In the genomic region with DNA sequence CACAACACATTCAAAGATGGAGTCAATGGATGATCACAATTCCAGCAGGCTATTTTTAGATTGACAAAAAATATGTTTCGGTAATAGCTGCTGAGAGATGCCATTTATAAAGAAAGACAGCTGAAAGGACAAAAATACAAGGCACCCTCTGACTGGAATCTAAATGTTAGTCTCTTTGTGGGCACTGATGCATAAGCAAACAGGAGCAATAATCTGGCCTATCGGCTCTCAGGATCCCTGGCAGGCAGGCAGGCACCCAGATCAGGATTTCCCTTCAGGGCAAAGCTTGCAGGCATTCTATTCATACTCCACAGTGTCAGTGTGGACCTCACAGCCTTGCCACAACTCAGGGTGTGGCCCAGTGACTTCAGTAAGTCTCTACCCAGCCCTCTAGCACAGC, we compare ENCODE assay signal across 28 mouse cellular contexts. TPM values are rescaled to one million over a fixed set of nuclear protein-coding genes. Genes with fewer than 3 reads are reported as not detected.
DNase-seq lines count a peak whose midpoint lies in the region; ATAC-seq and TF ChIP-seq lines count a peak whose summit lies in the region.
"Had no signal": no experiment of that assay in that cellular context is flagged by ENCODE, and none has a peak within 500 bp of the region (broad histone marks: within the 10 kb centered on the region; RNA-seq: fewer than 3 reads in every experiment).

No protein-coding gene starts in this region.

- H3K4me1 ChIP-seq in forebrain, embryonic 13.5 days = peaks cover 19% of the 10 kb centered on the region
- H3K4me1 ChIP-seq in forebrain, embryonic 11.5 days (replicated peaks; ENCODE audit: control insufficient read depth, insufficient read depth, low read length) = no peaks in the 10 kb centered on the region; the same call in 1 of the 2 replicates
- H3K4me1 ChIP-seq in heart, embryonic 15.5 days (replicated peaks) = peaks cover 19% of the 10 kb centered on the region
- no peaks in the 10 kb centered on the region for H3K4me1 ChIP-seq in MEL (ENCODE audit: control insufficient read depth in 1 of 2, insufficient read depth in 2 of 2, low read length in 2 of 2)
- H3K4me1 ChIP-seq in forebrain, postnatal 0 days (ENCODE audit: insufficient read depth) = peaks cover 4% of the 10 kb centered on the region; the same call in 1 of the 2 replicates

- no peak for ATAC-seq in forebrain, embryonic 13.5 days
- ATAC-seq in forebrain, embryonic 11.5 days (replicated peaks; ENCODE audit: low FRiP score) = no peak
- no peak for ATAC-seq in heart, embryonic 15.5 days (replicated peaks; ENCODE audit: insufficient number of reproducible peaks, insufficient read depth, low FRiP score, low read depth)
- peak; percentile 38; the same call in 1 of the 2 replicates for ATAC-seq in forebrain, postnatal 0 days
- no peak for ATAC-seq in erythroblast, adult 5-6 weeks (replicated peaks; ENCODE audit: low FRiP score, poor library complexity, severe bottlenecking)
- ATAC-seq: midbrain, embryonic 13.5 days; Patski had no signal

- 56% methylated on average over 2 of the region's 2 CpGs for WGBS in forebrain, embryonic 13.5 days
- 71% methylated on average over 2 of the region's 2 CpGs for WGBS in forebrain, embryonic 11.5 days
- WGBS in heart, embryonic 15.5 days = 51% methylated on average over 2 of the region's 2 CpGs
- 20% methylated on average over 2 of the region's 2 CpGs for WGBS in forebrain, postnatal 0 days

- H3K27me3 ChIP-seq in forebrain, embryonic 13.5 days = no peaks in the 10 kb centered on the region
- no peaks in the 10 kb centered on the region for H3K27me3 ChIP-seq in forebrain, embryonic 11.5 days (ENCODE audit: control insufficient read depth, insufficient read depth, low read length)
- no peaks in the 10 kb centered on the region for H3K27me3 ChIP-seq in heart, embryonic 15.5 days
- no peaks in the 10 kb centered on the region for H3K27me3 ChIP-seq in MEL (ENCODE audit: control insufficient read depth in 1 of 2, insufficient read depth in 2 of 2, low read length in 2 of 2)
- H3K27me3 ChIP-seq in forebrain, postnatal 0 days (ENCODE audit: insufficient read depth, low read length) = no peaks in the 10 kb centered on the region
- H3K27me3 ChIP-seq: heart, embryonic 12.5 days; hindbrain, embryonic 15.5 days; kidney, embryonic 15.5 days; lung, embryonic 15.5 days; megakaryocyte, embryonic 14.5 days; midbrain, embryonic 13.5 days; Patski had no signal

- no peak for TF ChIP-seq EP300 in MEL (IDR thresholded peaks at IDR 0.05; ENCODE audit: low read depth in 1 of 2, low read length in 2 of 2)

- no peaks in the 10 kb centered on the region for H3K9me3 ChIP-seq in forebrain, embryonic 13.5 days (replicated peaks)
- H3K9me3 ChIP-seq in forebrain, embryonic 11.5 days (ENCODE audit: control insufficient read depth, low read length) = no peaks in the 10 kb centered on the region
- H3K9me3 ChIP-seq in heart, embryonic 15.5 days (replicated peaks) = no peaks in the 10 kb centered on the region
- no peaks in the 10 kb centered on the region for H3K9me3 ChIP-seq in MEL (replicated peaks; ENCODE audit: insufficient read depth, low read length)
- H3K9me3 ChIP-seq in forebrain, postnatal 0 days (ENCODE audit: low read length) = no peaks in the 10 kb centered on the region
- H3K9me3 ChIP-seq: heart, embryonic 12.5 days; hindbrain, embryonic 15.5 days; kidney, embryonic 15.5 days; lung, embryonic 15.5 days; megakaryocyte, embryonic 14.5 days; midbrain, embryonic 13.5 days had no signal

- H3K9ac ChIP-seq in forebrain, embryonic 13.5 days = no peak overlapping the region
- H3K9ac ChIP-seq in forebrain, embryonic 11.5 days (ENCODE audit: low read length) = no peak overlapping the region
- 0 out of 2 replicates have a peak overlapping the region, but pooled peaks have one; percentile 13 for H3K9ac ChIP-seq in heart, embryonic 15.5 days
- H3K9ac ChIP-seq in MEL (ENCODE audit: control insufficient read depth, low read depth, low read length, poor library complexity, severe bottlenecking) = no peak overlapping the region
- no peak overlapping the region for H3K9ac ChIP-seq in forebrain, postnatal 0 days
- H3K9ac ChIP-seq: heart, embryonic 12.5 days; hindbrain, embryonic 15.5 days; kidney, embryonic 15.5 days; liver, embryonic 14.5 days; lung, embryonic 15.5 days; midbrain, embryonic 13.5 days had no signal

- TF ChIP-seq CTCF in MEL (IDR thresholded peaks at IDR 0.05 in 2 of 3, conservative IDR thresholded peaks at IDR 0.05 in 1 of 3; ENCODE audit: control insufficient read depth in 1 of 3, insufficient read depth in 1 of 3, low read depth in 2 of 3, low read length in 3 of 3, poor library complexity in 1 of 3, severe bottlenecking in 1 of 3) = no peak
- TF ChIP-seq CTCF in forebrain, postnatal 0 days (IDR thresholded peaks at IDR 0.05; ENCODE audit: low read depth) = no peak

- DNase-seq in forebrain, embryonic 11.5 days (ENCODE audit: low spot score) = no peak
- no peak for DNase-seq in heart, adult 18-20 months
- no peak for DNase-seq in MEL (ENCODE audit: low read depth, low spot score)
- no peak for DNase-seq in forebrain, postnatal 0 days
- DNase-seq: adrenal gland, postnatal 36 days; cerebellum, adult 11-12 months; cerebellum, postnatal 25 days; embryo, embryonic 11 days; gastrocnemius, postnatal 10 days; heart, postnatal 4 days; kidney, adult 11 months; kidney, postnatal 36 days; lung, postnatal 36 days; right cerebral cortex, postnatal 14 days; thymus, adult 2 months; thymus, postnatal 4 days had no signal

- peaks cover 90% of the 10 kb centered on the region for H3K36me3 ChIP-seq in forebrain, embryonic 13.5 days (ENCODE audit: poor library complexity, severe bottlenecking)
- peaks cover 6% of the 10 kb centered on the region for H3K36me3 ChIP-seq in forebrain, embryonic 11.5 days (ENCODE audit: control insufficient read depth, insufficient read depth, low read length)
- peaks cover 66% of the 10 kb centered on the region for H3K36me3 ChIP-seq in heart, embryonic 15.5 days
- H3K36me3 ChIP-seq in MEL (ENCODE audit: control insufficient read depth in 1 of 2, insufficient read depth in 2 of 2, low read length in 2 of 2) = peaks cover 0 to 71% of the 10 kb centered on the region in 2 experiments; a peak in 2 of 4 replicates
- H3K36me3 ChIP-seq in forebrain, postnatal 0 days (ENCODE audit: insufficient read depth) = peaks cover 70% of the 10 kb centered on the region

- H3K27ac ChIP-seq in forebrain, embryonic 13.5 days = peak overlapping the region; percentile 14; the same call in 1 of the 2 replicates
- H3K27ac ChIP-seq in forebrain, embryonic 11.5 days (ENCODE audit: low read depth, low read length) = no peak overlapping the region
- peak overlapping the region; percentile 29 for H3K27ac ChIP-seq in heart, embryonic 15.5 days
- H3K27ac ChIP-seq in MEL (ENCODE audit: control insufficient read depth, low read depth, low read length) = no peak overlapping the region
- H3K27ac ChIP-seq in forebrain, postnatal 0 days (ENCODE audit: low read depth, low read length) = no peak overlapping the region
- H3K27ac ChIP-seq: hindbrain, embryonic 15.5 days; kidney, embryonic 15.5 days; liver, embryonic 14.5 days; lung, embryonic 15.5 days; midbrain, embryonic 13.5 days; stomach, postnatal 0 days had no signal

- TF ChIP-seq RAD21 in MEL (IDR thresholded peaks at IDR 0.05; ENCODE audit: low read depth, low read length) = no peak

- no peak overlapping the region for H3K4me3 ChIP-seq in forebrain, embryonic 13.5 days
- H3K4me3 ChIP-seq in forebrain, embryonic 11.5 days (ENCODE audit: low read depth, low read length) = no peak overlapping the region
- no peak overlapping the region for H3K4me3 ChIP-seq in heart, embryonic 15.5 days
- no peak overlapping the region for H3K4me3 ChIP-seq in MEL (ENCODE audit: control insufficient read depth in 1 of 2, insufficient read depth in 1 of 2, low read depth in 2 of 2, low read length in 2 of 2)
- H3K4me3 ChIP-seq in forebrain, postnatal 0 days (ENCODE audit: low read depth, low read length) = no peak overlapping the region
- H3K4me3 ChIP-seq: heart, embryonic 12.5 days; hindbrain, embryonic 15.5 days; kidney, embryonic 15.5 days; lung, embryonic 15.5 days; megakaryocyte, embryonic 14.5 days; midbrain, embryonic 13.5 days had no signal

- H3K4me2 ChIP-seq in forebrain, embryonic 13.5 days = no peak overlapping the region
- no peak overlapping the region for H3K4me2 ChIP-seq in forebrain, embryonic 11.5 days (ENCODE audit: low read depth, low read length, severe bottlenecking)
- H3K4me2 ChIP-seq in heart, embryonic 15.5 days = no peak overlapping the region
- no peak overlapping the region for H3K4me2 ChIP-seq in forebrain, postnatal 0 days (ENCODE audit: low read depth)
- H3K4me2 ChIP-seq: heart, embryonic 12.5 days; hindbrain, embryonic 15.5 days; kidney, embryonic 15.5 days; lung, embryonic 15.5 days; midbrain, embryonic 13.5 days had no signal

- H3K79me2 ChIP-seq in MEL (ENCODE audit: control insufficient read depth, insufficient read depth, low read length, poor library complexity) = no peaks in the 10 kb centered on the region

- no peak for TF ChIP-seq POLR2A in MEL (IDR thresholded peaks at IDR 0.05; ENCODE audit: control insufficient read depth in 1 of 2, insufficient read depth in 1 of 2, low read depth in 1 of 2, low read length in 2 of 2, poor library complexity in 1 of 2)

RNA-seq across cellular contexts. Expression of a gene that starts 5.7 kb away (rescaled TPM):
- 30.3 and 32.7 TPM in 2 replicates for polyA plus RNA-seq in forebrain, embryonic 13.5 days (2015; fragmentation: Nextera tagmentation; extraction: Ambion mirVana)
- polyA plus RNA-seq in forebrain, embryonic 11.5 days (2014; fragmentation: Nextera tagmentation; extraction: Ambion mirVana) = 26.7 and 27.8 TPM in 2 replicates
- 19.4 and 23.5 TPM in 2 replicates for polyA plus RNA-seq in heart, embryonic 15.5 days (2015; fragmentation: Nextera tagmentation; extraction: Ambion mirVana)
- 10 to 100 TPM; 24.3 to 27.6 TPM for total RNA-seq in heart, adult 18-20 months (2021)
- total RNA-seq in MEL (2012; rRNA removed) = 0.88 and 1.8 TPM in 2 replicates
- 1 to 10 TPM in 1 of 2 experiments, not detected in 1; 3.0 TPM for polyA plus RNA-seq in MEL (2012; ENCODE audit: insufficient read depth in 1 of 2, insufficient read length in 2 of 2, low read depth in 1 of 2, low replicate concordance in 2 of 2, missing spikeins in 1 of 2)
- total RNA-seq in forebrain, postnatal 0 days (2014; rRNA removed) = 60.4 and 60.5 TPM in 2 replicates
- 46.7 and 54.3 TPM in 2 replicates for polyA plus RNA-seq in forebrain, postnatal 0 days (2015; fragmentation: Nextera tagmentation; extraction: Ambion mirVana)
- total RNA-seq in erythroblast, adult 5-6 weeks (2015; ENCODE audit: low replicate concordance) = 2.3 TPM in 1 of 2 replicates, not detected in the other
- 1.9 and 2.9 TPM in 2 replicates for total RNA-seq in erythroblast, adult 5-6 weeks (2017; ENCODE audit: low replicate concordance)

RNA-seq across cellular contexts. Expression of a gene that starts 18.5 kb away (rescaled TPM):
- polyA plus RNA-seq in forebrain, embryonic 13.5 days (2015; fragmentation: Nextera tagmentation; extraction: Ambion mirVana) = 62.5 and 68.8 TPM in 2 replicates
- 67.3 and 70.8 TPM in 2 replicates for polyA plus RNA-seq in forebrain, embryonic 11.5 days (2014; fragmentation: Nextera tagmentation; extraction: Ambion mirVana)
- 30.2 and 47.2 TPM in 2 replicates for polyA plus RNA-seq in heart, embryonic 15.5 days (2015; fragmentation: Nextera tagmentation; extraction: Ambion mirVana)
- 10 to 100 TPM; 21.4 to 26.4 TPM for total RNA-seq in heart, adult 18-20 months (2021)
- total RNA-seq in MEL (2012; rRNA removed) = 90.6 and 105 TPM in 2 replicates
- 100 to 1,000 TPM in 1 of 2 experiments, not detected in 1; 159 TPM for polyA plus RNA-seq in MEL (2012; ENCODE audit: insufficient read depth in 1 of 2, insufficient read length in 2 of 2, low read depth in 1 of 2, low replicate concordance in 2 of 2, missing spikeins in 1 of 2)
- 47.6 and 54.4 TPM in 2 replicates for total RNA-seq in forebrain, postnatal 0 days (2014; rRNA removed)
- polyA plus RNA-seq in forebrain, postnatal 0 days (2015; fragmentation: Nextera tagmentation; extraction: Ambion mirVana) = 32.3 and 40.2 TPM in 2 replicates
- total RNA-seq in erythroblast, adult 5-6 weeks (2015; ENCODE audit: low replicate concordance) = 14.6 and 20.9 TPM in 2 replicates
- total RNA-seq in erythroblast, adult 5-6 weeks (2017; ENCODE audit: low replicate concordance) = 35.9 and 52.0 TPM in 2 replicates

RNA-seq across cellular contexts. Expression of a gene that starts 32.3 kb away (rescaled TPM):
- polyA plus RNA-seq in forebrain, embryonic 13.5 days (2015; fragmentation: Nextera tagmentation; extraction: Ambion mirVana) = 17.4 and 20.9 TPM in 2 replicates
- polyA plus RNA-seq in forebrain, embryonic 11.5 days (2014; fragmentation: Nextera tagmentation; extraction: Ambion mirVana) = 24.7 and 25.6 TPM in 2 replicates
- 6.9 and 9.0 TPM in 2 replicates for polyA plus RNA-seq in heart, embryonic 15.5 days (2015; fragmentation: Nextera tagmentation; extraction: Ambion mirVana)
- total RNA-seq in heart, adult 18-20 months (2021) = 10 to 100 TPM; 33.1 to 37.1 TPM
- total RNA-seq in MEL (2012; rRNA removed) = 27.7 and 29.8 TPM in 2 replicates
- 10 to 100 TPM; 62.5 to 69.7 TPM for polyA plus RNA-seq in MEL (2012; ENCODE audit: insufficient read depth in 1 of 2, insufficient read length in 2 of 2, low read depth in 1 of 2, low replicate concordance in 2 of 2, missing spikeins in 1 of 2)
- total RNA-seq in forebrain, postnatal 0 days (2014; rRNA removed) = 103 and 116 TPM in 2 replicates
- polyA plus RNA-seq in forebrain, postnatal 0 days (2015; fragmentation: Nextera tagmentation; extraction: Ambion mirVana) = 14.3 and 23.2 TPM in 2 replicates
- total RNA-seq in erythroblast, adult 5-6 weeks (2015; ENCODE audit: low replicate concordance) = 10.7 and 18.3 TPM in 2 replicates
- total RNA-seq in erythroblast, adult 5-6 weeks (2017; ENCODE audit: low replicate concordance) = 12.7 and 14.5 TPM in 2 replicates

RNA-seq across cellular contexts. Expression of a gene that starts 40.1 kb away (rescaled TPM):
- 57.1 and 61.2 TPM in 2 replicates for polyA plus RNA-seq in forebrain, embryonic 13.5 days (2015; fragmentation: Nextera tagmentation; extraction: Ambion mirVana)
- 57.6 and 59.2 TPM in 2 replicates for polyA plus RNA-seq in forebrain, embryonic 11.5 days (2014; fragmentation: Nextera tagmentation; extraction: Ambion mirVana)
- 32.1 and 48.3 TPM in 2 replicates for polyA plus RNA-seq in heart, embryonic 15.5 days (2015; fragmentation: Nextera tagmentation; extraction: Ambion mirVana)
- 1 to 10 TPM; 8.2 to 9.2 TPM for total RNA-seq in heart, adult 18-20 months (2021)
- 19.0 and 20.1 TPM in 2 replicates for total RNA-seq in MEL (2012; rRNA removed)
- 10 to 100 TPM in 1 of 2 experiments, not detected in 1; 61.0 TPM for polyA plus RNA-seq in MEL (2012; ENCODE audit: insufficient read depth in 1 of 2, insufficient read length in 2 of 2, low read depth in 1 of 2, low replicate concordance in 2 of 2, missing spikeins in 1 of 2)
- total RNA-seq in forebrain, postnatal 0 days (2014; rRNA removed) = 22.2 and 31.5 TPM in 2 replicates
- 55.5 and 60.4 TPM in 2 replicates for polyA plus RNA-seq in forebrain, postnatal 0 days (2015; fragmentation: Nextera tagmentation; extraction: Ambion mirVana)
- 2.7 TPM in 1 of 2 replicates, not detected in the other for total RNA-seq in erythroblast, adult 5-6 weeks (2015; ENCODE audit: low replicate concordance)
- total RNA-seq in erythroblast, adult 5-6 weeks (2017; ENCODE audit: low replicate concordance) = 1.1 TPM in 1 of 2 replicates, not detected in the other

RNA-seq across cellular contexts. Expression of a gene that starts 52.5 kb away (rescaled TPM):
- polyA plus RNA-seq in forebrain, embryonic 13.5 days (2015; fragmentation: Nextera tagmentation; extraction: Ambion mirVana) = 4.1 TPM in 2 replicates
- polyA plus RNA-seq in forebrain, embryonic 11.5 days (2014; fragmentation: Nextera tagmentation; extraction: Ambion mirVana) = 3.2 and 4.3 TPM in 2 replicates
- 3.7 and 6.6 TPM in 2 replicates for polyA plus RNA-seq in heart, embryonic 15.5 days (2015; fragmentation: Nextera tagmentation; extraction: Ambion mirVana)
- total RNA-seq in heart, adult 18-20 months (2021) = 10 to 100 TPM; 31.5 to 38.6 TPM
- 0.75 and 1.0 TPM in 2 replicates for total RNA-seq in MEL (2012; rRNA removed)
- 1 to 10 TPM in 1 of 2 experiments, not detected in 1; 3.9 TPM for polyA plus RNA-seq in MEL (2012; ENCODE audit: insufficient read depth in 1 of 2, insufficient read length in 2 of 2, low read depth in 1 of 2, low replicate concordance in 2 of 2, missing spikeins in 1 of 2)
- total RNA-seq in forebrain, postnatal 0 days (2014; rRNA removed) = 66.9 and 69.4 TPM in 2 replicates
- polyA plus RNA-seq in forebrain, postnatal 0 days (2015; fragmentation: Nextera tagmentation; extraction: Ambion mirVana) = 5.5 and 7.9 TPM in 2 replicates
- not detected in 2 replicates for total RNA-seq in erythroblast, adult 5-6 weeks (2015; ENCODE audit: low replicate concordance)
- not detected in 2 replicates for total RNA-seq in erythroblast, adult 5-6 weeks (2017; ENCODE audit: low replicate concordance)

Comparison
In these comparisons a context has a peak if more than half of its experiments do, and no peak if none do; other contexts are left out.
1. H3K27ac ChIP-seq: peak in forebrain, embryonic 13.5 days (single experiment) and heart, embryonic 15.5 days (single experiment); none in forebrain, embryonic 11.5 days (single experiment), MEL (single experiment) and forebrain, postnatal 0 days (single experiment).